10 mouse cellular contexts compared by ENCODE assay signal in the genomic region with DNA sequence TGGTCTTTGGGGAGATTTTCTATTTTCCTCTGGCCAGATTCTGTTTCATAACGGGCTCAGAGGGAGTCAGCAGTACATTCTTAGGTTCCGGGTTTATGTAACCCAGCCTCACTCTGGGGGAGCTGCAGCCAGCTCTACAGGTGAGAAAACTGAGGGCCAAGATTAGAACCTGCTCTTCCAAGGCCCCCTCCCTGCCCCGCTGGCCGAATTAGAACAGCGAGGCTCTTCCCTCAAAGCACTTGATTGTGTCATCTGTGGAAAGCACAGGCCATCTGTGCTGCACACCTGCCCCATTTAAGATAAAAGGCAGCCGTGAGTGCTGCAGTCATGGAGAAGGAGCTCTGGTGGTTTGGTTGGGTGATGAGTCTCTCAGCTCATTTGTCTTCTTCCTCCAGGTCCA.
DNase-seq lines count a peak whose midpoint lies in the region; ATAC-seq and TF ChIP-seq lines count a peak whose summit lies in the region.
"Had no signal": no experiment of that assay in that cellular context is flagged by ENCODE, and none has a peak within 500 bp of the region (broad histone marks: within the 10 kb centered on the region; RNA-seq: fewer than 3 reads in every experiment).

No protein-coding gene starts in this region.

- TF ChIP-seq POLR2A in cerebellum, adult 2 months (IDR thresholded peaks at IDR 0.05; ENCODE audit: borderline replicate concordance, insufficient read depth, low read length): no peak

- DNase-seq in layer of hippocampus, adult 11-12 months (ENCODE audit: low spot score): peak; percentile 31
- DNase-seq in layer of hippocampus, postnatal 36 days: no peak
- peak; percentile 90 for DNase-seq in brain, adult 2 months (ENCODE audit: low read depth, low spot score)
- peak; percentile 39 to 60 for DNase-seq in cerebellum, adult 2 months
- DNase-seq in ovary, postnatal 14 days (ENCODE audit: low spot score): no peak
- DNase-seq in hindbrain, embryonic 11.5 days (ENCODE audit: low spot score): no peak
- DNase-seq: heart, postnatal 10 days had no signal

- TF ChIP-seq CTCF in cerebellum, adult 2 months (IDR thresholded peaks at IDR 0.05; ENCODE audit: borderline replicate concordance, insufficient read depth, low read depth, low read length): no peak

- H3K4me1 ChIP-seq in cerebellum, adult 2 months (ENCODE audit: control insufficient read depth, insufficient read depth, low read length): peaks cover 8% of the 10 kb centered on the region; the same call in 1 of the 2 replicates
- peaks cover 10% of the 10 kb centered on the region for H3K4me1 ChIP-seq in stomach, embryonic 14.5 days (ENCODE audit: control insufficient read depth, insufficient read depth, low read length)
- no peaks in the 10 kb centered on the region for H3K4me1 ChIP-seq in hindbrain, embryonic 11.5 days (replicated peaks; ENCODE audit: control insufficient read depth, insufficient read depth, low read length)

- 34% methylated on average over 6 of the region's 6 CpGs for WGBS in cerebellum, adult 2 months
- 55% methylated on average over 6 of the region's 6 CpGs for WGBS in stomach, embryonic 14.5 days
- 88% methylated on average over 6 of the region's 6 CpGs for WGBS in hindbrain, embryonic 11.5 days

- no peaks in the 10 kb centered on the region for H3K27me3 ChIP-seq in cerebellum, adult 2 months (ENCODE audit: control insufficient read depth, insufficient read depth, low read length)
- H3K27me3 ChIP-seq in stomach, embryonic 14.5 days (ENCODE audit: control insufficient read depth, insufficient read depth, low read length): no peaks in the 10 kb centered on the region
- H3K27me3 ChIP-seq in hindbrain, embryonic 11.5 days (ENCODE audit: control insufficient read depth, insufficient read depth, low read length): no peaks in the 10 kb centered on the region
- H3K27me3 ChIP-seq: liver, embryonic 15.5 days had no signal

- no peaks in the 10 kb centered on the region for H3K9me3 ChIP-seq in stomach, embryonic 14.5 days (ENCODE audit: control insufficient read depth, low read depth, low read length)
- no peaks in the 10 kb centered on the region for H3K9me3 ChIP-seq in hindbrain, embryonic 11.5 days (ENCODE audit: control insufficient read depth, low read length)
- H3K9me3 ChIP-seq: liver, embryonic 15.5 days had no signal

- no peak for ATAC-seq in stomach, embryonic 14.5 days (ENCODE audit: insufficient number of reproducible peaks, insufficient read depth, low FRiP score, low read depth)
- ATAC-seq in hindbrain, embryonic 11.5 days (ENCODE audit: low FRiP score): no peak
- ATAC-seq: activated CD4-positive, CD25-positive, alpha-beta regulatory T cell, adult 4 months had no signal

- no peak overlapping the region for H3K4me3 ChIP-seq in cerebellum, adult 2 months (replicated peaks; ENCODE audit: insufficient read depth, low read depth, low read length)
- no peak overlapping the region for H3K4me3 ChIP-seq in stomach, embryonic 14.5 days (ENCODE audit: low read depth, low read length)
- H3K4me3 ChIP-seq in hindbrain, embryonic 11.5 days (ENCODE audit: low read depth, low read length): no peak overlapping the region
- H3K4me3 ChIP-seq: liver, embryonic 15.5 days had no signal

- H3K4me2 ChIP-seq in stomach, embryonic 14.5 days (replicated peaks; ENCODE audit: low read depth, low read length): no peak overlapping the region
- no peak overlapping the region for H3K4me2 ChIP-seq in hindbrain, embryonic 11.5 days (replicated peaks; ENCODE audit: low read depth, low read length)
- H3K4me2 ChIP-seq: liver, embryonic 15.5 days had no signal

- no peak overlapping the region for H3K9ac ChIP-seq in stomach, embryonic 14.5 days (replicated peaks; ENCODE audit: low read depth, low read length)
- H3K9ac ChIP-seq in hindbrain, embryonic 11.5 days (ENCODE audit: low read depth, low read length): no peak overlapping the region
- H3K9ac ChIP-seq: liver, embryonic 15.5 days had no signal

- no peak overlapping the region for H3K27ac ChIP-seq in cerebellum, adult 2 months (ENCODE audit: insufficient read depth, low read length)
- peak overlapping the region; percentile 76 for H3K27ac ChIP-seq in stomach, embryonic 14.5 days (ENCODE audit: low read length)
- no peak overlapping the region for H3K27ac ChIP-seq in hindbrain, embryonic 11.5 days (ENCODE audit: low read depth, low read length)
- H3K27ac ChIP-seq: liver, embryonic 15.5 days had no signal

- H3K36me3 ChIP-seq in stomach, embryonic 14.5 days (ENCODE audit: control insufficient read depth, insufficient read depth, low read length): peaks cover 27% of the 10 kb centered on the region
- no peaks in the 10 kb centered on the region for H3K36me3 ChIP-seq in hindbrain, embryonic 11.5 days (ENCODE audit: control insufficient read depth, insufficient read depth, low read length)

Comparison
In these comparisons a context has a peak if more than half of its experiments do, and no peak if none do; other contexts are left out.
1. DNase-seq: peak in layer of hippocampus, adult 11-12 months (single experiment), brain, adult 2 months (single experiment) and cerebellum, adult 2 months (2 of 2); none in layer of hippocampus, postnatal 36 days (0 of 2), ovary, postnatal 14 days (single experiment) and hindbrain, embryonic 11.5 days (single experiment).